Mouse (Mus musculus): ENCODE data around the gene Slc22a2. TPM values are rescaled to one million over a fixed set of nuclear protein-coding genes. Genes with fewer than 3 reads are reported as not detected.
"Not testable (repeated sequence)": the region's sequence is repeated elsewhere in the genome, so short reads cannot be mapped to it uniquely, and the experiment has no call there.

Slc22a2 gene
- polyA plus RNA-seq, 1 experiment from 2014 or later: not detected

- Histone ChIP-seq H3K27me3 (ENCODE audit: poor library complexity, severe bottlenecking) (no peaks in the 10 kb centered on the region), H3K36me3 (replicated peaks) (no peaks in the 10 kb centered on the region), H3K4me1 (0 out of 2 replicates have a peak, but pooled peaks cover 3% of the 10 kb centered on the region), H3K27ac (no peak overlapping the region), H3K4me3 (no peak overlapping the region), H3K9me3 (no peaks in the 10 kb centered on the region)
- 75% methylated on average over 7 of the region's 7 CpGs for WGBS
- no peak for DNase-seq (ENCODE audit: extremely low spot score, low spot score)
Measured at GRCm38 (mm10) chr17:12672285-12672790, 88.4 kb downstream of the Slc22a2 start.

GRCm38 (mm10) chr17:12673871-12674270 lies 89.9 kb downstream of the Slc22a2 start:
- 68% methylated on average over 3 of the region's 3 CpGs for WGBS
- Histone ChIP-seq H3K9me3 (no peaks in the 10 kb centered on the region), H3K4me1 (0 out of 2 replicates have a peak, but pooled peaks cover 3% of the 10 kb centered on the region), H3K27ac (no peak overlapping the region), H3K36me3 (replicated peaks) (no peaks in the 10 kb centered on the region), H3K27me3 (ENCODE audit: poor library complexity, severe bottlenecking) (no peaks in the 10 kb centered on the region), H3K4me3 (no peak overlapping the region)
- no peak for DNase-seq (ENCODE audit: extremely low spot score, low spot score)

GRCm38 (mm10) chr17:12674980-12675379 lies 91.0 kb downstream of the Slc22a2 start:
- WGBS: 87% methylated on average over 7 of the region's 7 CpGs
- not testable (repeated sequence) for H3K4me3 ChIP-seq; H3K27ac ChIP-seq; DNase-seq (ENCODE audit: extremely low spot score, low spot score); H3K27me3 ChIP-seq (ENCODE audit: poor library complexity, severe bottlenecking); H3K36me3 ChIP-seq (replicated peaks); H3K4me1 ChIP-seq; H3K9me3 ChIP-seq

GRCm38 (mm10) chr17:12675646-12676045 lies 91.7 kb downstream of the Slc22a2 start, which contains the start of gene Slc22a1:
Gene Slc22a1 (minus strand): TSS chr17:12675829.
- H3K36me3 ChIP-seq (replicated peaks): peaks cover 9% of the 10 kb centered on the region
- peaks cover 5% of the 10 kb centered on the region; the same call in 1 of the 2 replicates for H3K9me3 ChIP-seq
- H3K4me1 ChIP-seq: no peaks in the 10 kb centered on the region
- no peak within 1 kb of the TSS for H3K27ac ChIP-seq
- DNase-seq (ENCODE audit: extremely low spot score, low spot score): no peak
- H3K27me3 ChIP-seq (ENCODE audit: poor library complexity, severe bottlenecking): no peaks in the 10 kb centered on the region
- no peak within 1 kb of the TSS for H3K4me3 ChIP-seq
- WGBS: 95% methylated on average over 7 of the region's 7 CpGs

- Histone ChIP-seq H3K4me3 (no peak overlapping the region), H3K36me3 (replicated peaks) (peaks cover 21% of the 10 kb centered on the region)
- DNase-seq (ENCODE audit: extremely low spot score, low spot score): no peak
Measured at GRCm38 (mm10) chr17:12677139-12677538, 93.2 kb downstream of the Slc22a2 start.

More at GRCm38 (mm10) chr17:12677139-12677538, 93.2 kb downstream of the Slc22a2 start:
- Histone ChIP-seq H3K27ac (no peak overlapping the region), H3K9me3 (peaks cover 5% of the 10 kb centered on the region; the same call in 1 of the 2 replicates), H3K27me3 (ENCODE audit: poor library complexity, severe bottlenecking) (no peaks in the 10 kb centered on the region), H3K4me1 (no peaks in the 10 kb centered on the region)

Other genes with a start within 250 kb of the Slc22a2 start
- gene Plg, start 205.5 kb upstream of the Slc22a2 start, polyA plus RNA-seq (2016; fragmentation: Nextera tagmentation; extraction: Ambion mirVana): 0.07 TPM in 1 of 2 replicates, not detected in the other
- gene Slc22a3, start 76.4 kb upstream of the Slc22a2 start, polyA plus RNA-seq (2016; fragmentation: Nextera tagmentation; extraction: Ambion mirVana): 0.04 TPM in 1 of 2 replicates, not detected in the other
- gene Slc22a1, start 91.7 kb downstream of the Slc22a2 start, polyA plus RNA-seq (2016; fragmentation: Nextera tagmentation; extraction: Ambion mirVana): not detected in 2 replicates
- 20.0 and 20.5 TPM in 2 replicates for gene Igf2r, start 185.5 kb downstream of the Slc22a2 start, polyA plus RNA-seq (2016; fragmentation: Nextera tagmentation; extraction: Ambion mirVana)